Mouse (Mus musculus) liver, postnatal 0 days (tissue): ENCODE data around the gene H2-Ab1. TPM values are rescaled to one million over a fixed set of nuclear protein-coding genes. Genes with fewer than 3 reads are reported as not detected.

Experiments
- ATAC-seq: fragments of 200-750 bp; cut with Nextera tagmentation; 2 replicates; pipeline ENCODE4 v1.8.0; 2017; ENCODE audit warnings: mild to moderate bottlenecking, moderate library complexity
- DNase-seq: peaks from one replicate; pipeline ENCODE4 v3.0.0-alpha.2; 2016
- H3K27ac ChIP-seq: fragments of 300-500 bp; sonication (generic); 2 replicates; pipeline ENCODE4 v1.5.1; 2014; ENCODE audit warnings: antibody characterized with exemption, moderate library complexity, mild to moderate bottlenecking, low read depth
- H3K27me3 ChIP-seq: fragments of 300-500 bp; sonication (generic); 2 replicates; pipeline ENCODE4 v1.6.1; 2014; ENCODE audit warnings: low read length, control low read depth, mixed read lengths; ENCODE audit not compliant: insufficient read depth
- H3K36me3 ChIP-seq: fragments of 300-500 bp; sonication (generic); replicated peaks from 2 replicates; pipeline ENCODE4 v1.6.1; 2014; ENCODE audit warnings: mild to moderate bottlenecking, control low read depth, low read length, moderate library complexity, mixed read lengths; ENCODE audit not compliant: insufficient read depth
- H3K4me1 ChIP-seq: fragments of 300-500 bp; sonication (generic); 2 replicates; pipeline ENCODE4 v1.6.1; 2014; ENCODE audit warnings: antibody characterized with exemption, mild to moderate bottlenecking, control low read depth; ENCODE audit not compliant: insufficient read depth
- H3K4me2 ChIP-seq: fragments of 300-500 bp; sonication (generic); 2 replicates; pipeline ENCODE4 v1.6.1; 2014; ENCODE audit warnings: low read depth, mild to moderate bottlenecking, low read length, moderate library complexity, mixed read lengths
- H3K4me3 ChIP-seq: fragments of 300-500 bp; sonication (generic); 2 replicates; pipeline ENCODE4 v1.5.1; 2014; ENCODE audit warnings: low read depth, low read length
- H3K9ac ChIP-seq: fragments of 300-500 bp; sonication (generic); replicated peaks from 2 replicates; pipeline ENCODE4 v1.6.1; 2014; ENCODE audit warnings: mild to moderate bottlenecking, moderate library complexity
- H3K9me3 ChIP-seq: fragments of 300-500 bp; sonication (generic); 2 replicates; pipeline ENCODE4 v1.6.1; 2016; ENCODE audit warnings: mild to moderate bottlenecking, control low read depth, low read length, mixed read lengths
- CTCF ChIP-seq: sonication (generic); IDR thresholded peaks from 2 replicates; pipeline ENCODE4 v1.5.1; 2016; ENCODE audit warnings: antibody characterized with exemption, low read depth
- EP300 ChIP-seq: IDR thresholded peaks from 2 replicates; pipeline ENCODE4 v1.6.1; 2016; ENCODE audit warnings: antibody characterized with exemption, low read depth, mild to moderate bottlenecking
- WGBS: fragments of 180-500 bp; shearing (Covaris S2); extraction: QIAGEN DNeasy Blood & Tissue Kit; methylation state at CpG from one replicate; pipeline ENCODE4 v1.1.7; 2014; ENCODE audit not compliant: insufficient replicate concordance; 5-methylcytosine and 5-hydroxymethylcytosine counted together
- polyA plus RNA-seq: library from polyadenylated mRNA; unstranded; fragments of >200 nt; fragmentation: Nextera tagmentation; extraction: Ambion mirVana; gene quantifications from 2 replicates; pipeline ENCODE4 v1.2.1, GENCODE M21; 2015

The H2-Ab1 gene
- polyA plus RNA-seq, 1 experiment from 2014 or later, result 24.9 TPM

DNA sequence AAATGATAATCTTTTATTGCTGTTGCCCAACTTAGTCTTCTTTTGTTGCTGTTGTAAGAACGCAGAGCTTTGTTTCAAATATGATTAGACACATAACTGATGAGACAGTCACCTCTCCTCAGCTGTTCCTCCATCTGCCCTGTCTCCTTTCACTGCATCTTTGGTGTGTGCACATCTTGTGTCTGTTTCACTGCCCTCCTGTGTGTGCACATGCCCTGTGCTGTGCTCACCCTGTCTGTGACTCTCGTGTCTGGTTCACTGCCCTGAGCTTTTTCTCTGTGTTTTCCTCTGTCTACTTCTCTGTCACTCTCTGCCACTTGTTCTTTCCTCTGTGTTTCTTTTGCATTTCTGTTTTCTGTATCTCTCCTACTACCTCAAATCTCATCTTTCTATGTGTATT lies 12.7 kb downstream of the H2-Ab1 start:
- H3K9me3 ChIP-seq, result no peaks in the 10 kb centered on the region
- no peaks in the 10 kb centered on the region for H3K36me3 ChIP-seq
- ATAC-seq (no peak), DNase-seq (no peak)
- H3K27me3 ChIP-seq, result peaks cover 2% of the 10 kb centered on the region; the same call in 1 of the 2 replicates
- no peaks in the 10 kb centered on the region for H3K4me1 ChIP-seq
- no peak overlapping the region for H3K4me3 ChIP-seq
- H3K27ac ChIP-seq, result no peak overlapping the region
- no peak overlapping the region for H3K9ac ChIP-seq
- no peak overlapping the region for H3K4me2 ChIP-seq
- 75% methylated on average over 2 of the region's 2 CpGs for WGBS
- no peak for TF ChIP-seq CTCF
- no peak for TF ChIP-seq EP300

DNA sequence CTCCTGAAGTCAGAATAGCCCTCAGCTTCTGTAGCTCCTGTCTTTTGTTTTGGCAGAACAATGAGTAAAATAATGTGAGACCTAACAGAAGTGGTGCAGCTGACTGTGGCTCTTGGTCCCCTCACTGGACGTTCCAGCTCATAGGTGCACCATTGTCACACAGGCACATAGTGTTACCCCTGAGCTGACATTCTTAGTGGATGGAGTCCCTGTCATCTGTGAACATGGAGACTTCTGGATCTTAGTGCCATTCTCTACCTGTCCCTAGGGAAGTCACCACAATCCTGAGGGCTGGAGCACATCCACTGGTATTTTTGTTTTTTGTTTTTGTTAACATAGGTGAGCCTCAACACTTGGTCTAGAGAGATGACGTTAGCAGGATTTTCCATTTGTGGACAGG lies 13.5 kb downstream of the H2-Ab1 start:
- WGBS, result 55% methylated on average over 2 of the region's 2 CpGs
- H3K27me3 ChIP-seq, result no peaks in the 10 kb centered on the region
- H3K4me2 ChIP-seq, result no peak overlapping the region
- H3K36me3 ChIP-seq, result no peaks in the 10 kb centered on the region
- ATAC-seq, result no peak
- TF ChIP-seq CTCF, result no peak
- TF ChIP-seq EP300, result no peak
- H3K4me3 ChIP-seq, result no peak overlapping the region
- no peak overlapping the region for H3K9ac ChIP-seq
- no peaks in the 10 kb centered on the region for H3K9me3 ChIP-seq
- no peak for DNase-seq
- no peaks in the 10 kb centered on the region for H3K4me1 ChIP-seq
- H3K27ac ChIP-seq, result no peak overlapping the region

DNA sequence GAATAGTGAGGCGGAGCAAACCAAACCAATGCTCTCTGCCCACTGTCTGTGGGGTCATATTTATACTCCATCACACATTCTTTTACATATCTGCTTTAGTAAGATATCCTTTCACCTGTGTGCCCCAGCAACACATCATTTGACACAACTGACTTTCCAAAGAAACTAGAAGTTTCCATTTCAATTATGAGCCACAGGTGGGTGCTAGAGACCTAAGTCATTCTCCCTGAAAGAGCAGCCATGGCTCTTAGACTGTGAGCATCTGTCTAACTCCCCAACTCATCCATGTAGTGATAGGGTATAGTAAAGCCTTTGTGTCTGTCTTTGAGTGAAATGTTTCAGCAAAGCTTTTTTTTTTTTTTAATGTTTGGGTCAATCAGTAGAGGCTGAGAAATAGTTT lies 14.6 kb downstream of the H2-Ab1 start:
- H3K36me3 ChIP-seq, result no peaks in the 10 kb centered on the region
- H3K27me3 ChIP-seq, result no peaks in the 10 kb centered on the region
- no peaks in the 10 kb centered on the region for H3K9me3 ChIP-seq
- no peak overlapping the region for H3K4me2 ChIP-seq
- H3K9ac ChIP-seq, result no peak overlapping the region
- no peak overlapping the region for H3K27ac ChIP-seq
- no peaks in the 10 kb centered on the region for H3K4me1 ChIP-seq
- no peak for ATAC-seq
- WGBS, result 95% methylated on average over 1 of the region's 1 CpGs
- no peak overlapping the region for H3K4me3 ChIP-seq
- no peak for DNase-seq
- TF ChIP-seq CTCF, result peak; percentile 26; the same call in 1 of the 2 replicates
- TF ChIP-seq EP300, result no peak

DNA sequence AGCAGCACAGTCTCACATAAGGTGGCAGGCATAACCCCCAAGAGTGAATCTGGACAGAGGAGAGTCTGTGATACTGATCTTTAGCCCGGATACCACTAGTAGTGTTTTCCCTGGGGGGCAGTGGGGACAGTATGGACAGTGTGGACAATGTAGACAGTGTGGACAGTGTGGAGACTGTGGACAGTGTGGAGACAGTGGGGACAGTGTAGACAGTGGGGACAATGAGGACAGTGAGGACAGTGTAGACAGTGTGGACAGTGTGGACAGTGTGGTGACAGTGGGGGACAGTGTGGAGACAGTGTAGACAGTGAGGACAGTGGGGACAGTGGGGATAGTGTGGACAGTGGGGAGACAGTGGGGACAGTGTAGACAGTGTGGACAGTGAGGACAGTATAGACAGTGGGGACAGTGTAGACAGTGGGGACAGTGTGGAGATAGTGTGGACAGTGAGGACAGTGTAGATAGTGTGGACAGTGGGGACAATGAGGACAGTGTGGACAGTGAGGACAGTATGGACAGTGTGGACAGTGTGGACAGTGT lies 23.1 kb downstream of the H2-Ab1 start:
- ATAC-seq (no peak), DNase-seq (no peak)
- no peak overlapping the region for H3K4me2 ChIP-seq
- H3K36me3 ChIP-seq, result no peaks in the 10 kb centered on the region
- TF ChIP-seq EP300 (no peak), CTCF (no peak)
- H3K27ac ChIP-seq, result no peak overlapping the region
- H3K9ac ChIP-seq, result no peak overlapping the region
- no peak overlapping the region for H3K4me3 ChIP-seq
- H3K9me3 ChIP-seq, result no peaks in the 10 kb centered on the region
- no peaks in the 10 kb centered on the region for H3K4me1 ChIP-seq
- no peaks in the 10 kb centered on the region; the same call in 1 of the 2 replicates for H3K27me3 ChIP-seq
- WGBS, result 64% methylated on average over 1 of the region's 1 CpGs

DNA sequence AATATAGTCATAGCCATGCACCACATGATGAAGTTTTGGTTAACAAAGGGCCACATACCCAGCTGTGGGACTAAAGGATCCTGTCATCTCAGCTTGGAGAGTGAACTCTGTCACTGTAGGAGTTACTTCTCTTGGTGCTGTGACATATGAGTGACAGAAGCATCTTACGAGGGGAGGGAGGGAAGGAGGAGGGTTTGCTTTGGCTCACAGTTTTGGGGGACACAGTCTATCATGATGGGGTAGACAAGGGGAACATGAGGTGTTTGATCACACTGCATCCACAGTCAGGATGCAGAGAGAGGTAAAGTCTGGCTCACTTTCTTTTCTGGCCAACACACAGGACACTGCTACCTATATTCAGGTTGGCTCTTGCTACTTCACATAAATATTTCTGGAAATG lies 24.3 kb downstream of the H2-Ab1 start:
- Histone ChIP-seq H3K4me3 (no peak overlapping the region), H3K4me1 (no peaks in the 10 kb centered on the region), H3K27ac (no peak overlapping the region), H3K27me3 (no peaks in the 10 kb centered on the region; the same call in 1 of the 2 replicates), H3K9me3 (no peaks in the 10 kb centered on the region), H3K36me3 (no peaks in the 10 kb centered on the region), H3K4me2 (no peak overlapping the region), H3K9ac (no peak overlapping the region)
- 57% methylated on average over 1 of the region's 1 CpGs for WGBS
- no peak for TF ChIP-seq CTCF
- TF ChIP-seq EP300, result no peak
- no peak for DNase-seq
- ATAC-seq, result no peak

DNA sequence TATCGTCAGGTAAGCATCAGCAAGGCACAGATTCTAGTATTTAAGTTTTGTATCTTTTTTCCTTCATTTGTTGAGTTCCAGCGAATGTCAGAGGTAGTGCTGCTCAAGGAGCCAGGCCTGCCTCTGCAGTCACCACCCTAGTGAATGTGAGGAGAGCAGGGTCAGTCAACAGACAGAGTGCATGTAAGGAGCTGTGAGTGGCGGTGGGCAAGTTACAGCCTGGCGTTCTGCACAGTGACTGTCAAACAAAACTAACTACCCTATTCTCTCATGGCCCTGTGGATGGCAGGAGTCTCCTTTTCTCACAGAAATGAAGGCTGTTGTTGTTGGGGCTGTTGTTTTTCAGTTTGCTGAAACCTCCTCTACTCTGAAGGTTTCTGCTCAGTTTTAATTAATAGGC lies 27.9 kb downstream of the H2-Ab1 start:
- Histone ChIP-seq H3K4me3 (no peak overlapping the region), H3K27ac (no peak overlapping the region), H3K9ac (no peak overlapping the region), H3K4me2 (no peak overlapping the region), H3K4me1 (no peaks in the 10 kb centered on the region), H3K27me3 (no peaks in the 10 kb centered on the region; the same call in 1 of the 2 replicates), H3K36me3 (no peaks in the 10 kb centered on the region), H3K9me3 (no peaks in the 10 kb centered on the region)
- 60% methylated on average over 4 of the region's 4 CpGs for WGBS
- ATAC-seq, result no peak
- no peak for DNase-seq
- TF ChIP-seq CTCF (no peak), EP300 (no peak)

DNA sequence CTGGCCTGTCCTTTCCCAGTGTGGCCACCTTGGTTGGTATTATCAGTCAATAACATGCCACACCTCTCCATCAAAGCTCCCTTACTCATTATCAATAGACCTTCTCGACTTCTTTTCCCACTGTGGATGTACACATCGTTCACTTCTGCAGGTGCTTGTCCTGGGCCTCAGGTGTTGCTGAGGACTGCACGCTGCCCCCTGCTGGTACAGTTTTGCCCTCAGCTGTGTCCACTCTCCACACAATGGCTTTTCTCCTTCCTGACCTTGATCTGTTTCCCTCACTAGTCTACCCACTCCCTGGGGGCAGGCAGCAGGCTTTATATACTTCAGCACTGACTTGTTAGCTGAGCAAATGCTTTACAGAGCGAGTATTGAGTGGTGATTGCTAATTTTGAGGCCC lies 28.4 kb downstream of the H2-Ab1 start:
- H3K4me2 ChIP-seq, result no peak overlapping the region
- H3K4me3 ChIP-seq, result no peak overlapping the region
- DNase-seq, result peak; percentile 55
- 36% methylated on average over 4 of the region's 4 CpGs for WGBS
- H3K4me1 ChIP-seq, result no peaks in the 10 kb centered on the region
- H3K9ac ChIP-seq, result no peak overlapping the region
- TF ChIP-seq EP300, result no peak
- peak; percentile 68 for TF ChIP-seq CTCF
- H3K27me3 ChIP-seq, result no peaks in the 10 kb centered on the region
- no peaks in the 10 kb centered on the region for H3K9me3 ChIP-seq
- no peak for ATAC-seq
- H3K36me3 ChIP-seq, result no peaks in the 10 kb centered on the region
- H3K27ac ChIP-seq, result no peak overlapping the region
